Mouse (Mus musculus) liver, embryonic 16.5 days (tissue): Measurements from ENCODE around the gene Nkx3-2. TPM values are rescaled to one million over a fixed set of nuclear protein-coding genes. Genes with fewer than 3 reads are reported as not detected.

ENCODE experiments used
- ATAC-seq: fragments of 200-750 bp; cut with Nextera tagmentation; 2 replicates; pipeline ENCODE4 v1.8.0; 2017; ENCODE audit warnings: low read depth, mild to moderate bottlenecking, moderate number of reproducible peaks, moderate library complexity
- H3K27ac ChIP-seq: fragments of 300-500 bp; sonication (generic); 2 replicates; pipeline ENCODE4 v1.5.1; 2014; ENCODE audit warnings: mild to moderate bottlenecking, low read length
- H3K27me3 ChIP-seq: fragments of 300-500 bp; sonication (generic); 2 replicates; pipeline ENCODE4 v1.6.1; 2014; ENCODE audit warnings: low read depth, low read length, mixed read lengths; ENCODE audit not compliant: control insufficient read depth, insufficient read depth
- H3K36me3 ChIP-seq: fragments of 300-500 bp; sonication (generic); 2 replicates; pipeline ENCODE4 v1.6.1; 2014; ENCODE audit warnings: mild to moderate bottlenecking; ENCODE audit not compliant: control insufficient read depth, insufficient read depth
- H3K4me1 ChIP-seq: fragments of 300-500 bp; sonication (generic); 2 replicates; pipeline ENCODE4 v1.6.1; 2014; ENCODE audit warnings: low read depth, low read length, mixed read lengths; ENCODE audit not compliant: control insufficient read depth
- H3K4me2 ChIP-seq: fragments of 300-500 bp; sonication (generic); 2 replicates; pipeline ENCODE4 v1.6.1; 2014; ENCODE audit warnings: low read depth, low read length, mixed read lengths
- H3K4me3 ChIP-seq: fragments of 300-500 bp; sonication (generic); 2 replicates; pipeline ENCODE4 v1.5.1; 2014; ENCODE audit warnings: low read depth, mild to moderate bottlenecking, low read length
- H3K9ac ChIP-seq: fragments of 300-500 bp; sonication (generic); 2 replicates; pipeline ENCODE4 v1.6.1; 2014; ENCODE audit warnings: low read depth, low read length
- H3K9me3 ChIP-seq: fragments of 300-500 bp; sonication (generic); replicated peaks from 2 replicates; pipeline ENCODE4 v1.6.1; 2016; ENCODE audit warnings: low read length; ENCODE audit not compliant: control insufficient read depth
- WGBS: fragments of 180-500 bp; shearing (Covaris S2); extraction: QIAGEN DNeasy Blood & Tissue Kit; methylation state at CpG from one replicate; pipeline ENCODE4 v1.1.7; 2014; ENCODE audit not compliant: insufficient replicate concordance; 5-methylcytosine and 5-hydroxymethylcytosine counted together
- polyA plus RNA-seq: library from polyadenylated mRNA; unstranded; fragments of >200 nt; fragmentation: Nextera tagmentation; extraction: Ambion mirVana; gene quantifications from 2 replicates; pipeline ENCODE4 v1.2.1, GENCODE M21; 2015

Gene Nkx3-2
- not detected in 2 replicates for polyA plus RNA-seq

- Histone ChIP-seq H3K4me3 (peak within 1 kb of the TSS; percentile 15; the same call in 1 of the 2 replicates), H3K27ac (no peak within 1 kb of the TSS), H3K4me2 (no peak within 1 kb of the TSS), H3K27me3 (peaks cover 89% of the 10 kb centered on the region), H3K36me3 (no peaks in the 10 kb centered on the region), H3K9ac (no peak within 1 kb of the TSS), H3K9me3 (no peaks in the 10 kb centered on the region), H3K4me1 (no peaks in the 10 kb centered on the region; the same call in none of the 2 replicates)
- ATAC-seq, result no peak
- 2% methylated on average over 65 of the region's 79 CpGs for WGBS
Measured at GRCm38 (mm10) chr5:41763731-41764721, at the start of gene Nkx3-2. Gene Nkx3-2, minus strand, starts transcription at chr5:41764501.

GRCm38 (mm10) chr5:41812516-41812915, 48.2 kb upstream of the Nkx3-2 start:
- H3K27me3 ChIP-seq, result no peaks in the 10 kb centered on the region
- H3K36me3 ChIP-seq, result peaks cover 10% of the 10 kb centered on the region
- no peaks in the 10 kb centered on the region for H3K4me1 ChIP-seq
- H3K4me3 ChIP-seq, result no peak overlapping the region
- WGBS, result 67% methylated on average over 6 of the region's 6 CpGs
- no peak for ATAC-seq
- no peak overlapping the region for H3K27ac ChIP-seq
- no peak overlapping the region for H3K4me2 ChIP-seq
- no peaks in the 10 kb centered on the region for H3K9me3 ChIP-seq
- no peak overlapping the region for H3K9ac ChIP-seq

GRCm38 (mm10) chr5:41811279-41811678, 47.0 kb upstream of the Nkx3-2 start:
- Histone ChIP-seq H3K4me1 (no peaks in the 10 kb centered on the region), H3K9me3 (no peaks in the 10 kb centered on the region), H3K4me2 (no peak overlapping the region), H3K27me3 (no peaks in the 10 kb centered on the region), H3K9ac (no peak overlapping the region), H3K27ac (no peak overlapping the region), H3K4me3 (no peak overlapping the region), H3K36me3 (peaks cover 9% of the 10 kb centered on the region)
- ATAC-seq, result no peak
- 42% methylated on average over 3 of the region's 3 CpGs for WGBS

GRCm38 (mm10) chr5:41807383-41807782, 43.1 kb upstream of the Nkx3-2 start:
- no peak overlapping the region for H3K27ac ChIP-seq
- no peaks in the 10 kb centered on the region for H3K4me1 ChIP-seq
- H3K4me2 ChIP-seq, result no peak overlapping the region
- peaks cover 9% of the 10 kb centered on the region for H3K36me3 ChIP-seq
- ATAC-seq, result no peak
- H3K4me3 ChIP-seq, result no peak overlapping the region
- 61% methylated on average over 2 of the region's 2 CpGs for WGBS
- H3K9me3 ChIP-seq, result no peaks in the 10 kb centered on the region
- no peak overlapping the region for H3K9ac ChIP-seq
- no peaks in the 10 kb centered on the region for H3K27me3 ChIP-seq

GRCm38 (mm10) chr5:41806176-41806575, 41.9 kb upstream of the Nkx3-2 start:
- Histone ChIP-seq H3K9me3 (no peaks in the 10 kb centered on the region), H3K27me3 (no peaks in the 10 kb centered on the region), H3K9ac (no peak overlapping the region), H3K4me1 (no peaks in the 10 kb centered on the region), H3K4me3 (no peak overlapping the region), H3K27ac (no peak overlapping the region), H3K4me2 (no peak overlapping the region), H3K36me3 (peaks cover 9% of the 10 kb centered on the region)
- peak; percentile 39; the same call in 1 of the 2 replicates for ATAC-seq
- 26% methylated on average over 5 of the region's 5 CpGs for WGBS

GRCm38 (mm10) chr5:41805085-41805484, 40.8 kb upstream of the Nkx3-2 start:
- H3K9me3 ChIP-seq, result no peaks in the 10 kb centered on the region
- ATAC-seq, result no peak
- H3K27ac ChIP-seq, result no peak overlapping the region
- H3K27me3 ChIP-seq, result no peaks in the 10 kb centered on the region
- WGBS, result 70% methylated on average over 2 of the region's 2 CpGs
- H3K4me2 ChIP-seq, result no peak overlapping the region
- no peaks in the 10 kb centered on the region for H3K4me1 ChIP-seq
- H3K36me3 ChIP-seq, result peaks cover 17% of the 10 kb centered on the region
- no peak overlapping the region for H3K9ac ChIP-seq
- no peak overlapping the region for H3K4me3 ChIP-seq

GRCm38 (mm10) chr5:41804643-41805042, 40.3 kb upstream of the Nkx3-2 start:
- H3K4me3 ChIP-seq, result no peak overlapping the region
- no peak overlapping the region for H3K4me2 ChIP-seq
- no peak overlapping the region for H3K27ac ChIP-seq
- peaks cover 17% of the 10 kb centered on the region for H3K36me3 ChIP-seq
- H3K9me3 ChIP-seq, result no peaks in the 10 kb centered on the region
- WGBS, result 57% methylated on average over 2 of the region's 2 CpGs
- H3K9ac ChIP-seq, result no peak overlapping the region
- no peak for ATAC-seq
- no peaks in the 10 kb centered on the region for H3K27me3 ChIP-seq
- no peaks in the 10 kb centered on the region for H3K4me1 ChIP-seq

GRCm38 (mm10) chr5:41801622-41802021, 37.3 kb upstream of the Nkx3-2 start:
- H3K4me3 ChIP-seq, result no peak overlapping the region
- peaks cover 11% of the 10 kb centered on the region for H3K36me3 ChIP-seq
- ATAC-seq, result no peak
- no peak overlapping the region for H3K4me2 ChIP-seq
- H3K9me3 ChIP-seq, result no peaks in the 10 kb centered on the region
- 78% methylated on average over 2 of the region's 2 CpGs for WGBS
- H3K27ac ChIP-seq, result no peak overlapping the region
- H3K9ac ChIP-seq, result no peak overlapping the region
- no peaks in the 10 kb centered on the region for H3K27me3 ChIP-seq
- no peaks in the 10 kb centered on the region for H3K4me1 ChIP-seq

- Histone ChIP-seq H3K9ac (no peak overlapping the region), H3K36me3 (peaks cover 9% of the 10 kb centered on the region), H3K4me2 (no peak overlapping the region), H3K4me1 (no peaks in the 10 kb centered on the region), H3K9me3 (no peaks in the 10 kb centered on the region), H3K27ac (no peak overlapping the region), H3K4me3 (no peak overlapping the region), H3K27me3 (no peaks in the 10 kb centered on the region)
- no peak for ATAC-seq
Measured at GRCm38 (mm10) chr5:41794434-41794833, 30.1 kb upstream of the Nkx3-2 start.
